In genomic region chr19:16327401-16328073, GRCm38 (mm10) we compare ENCODE assay signal across 9 mouse cellular contexts.
DNase-seq lines count a peak whose midpoint lies in the region; ATAC-seq and TF ChIP-seq lines count a peak whose summit lies in the region.
"Had no signal": no experiment of that assay in that cellular context is flagged by ENCODE, and none has a peak within 500 bp of the region (broad histone marks: within the 10 kb centered on the region; RNA-seq: fewer than 3 reads in every experiment).

No protein-coding gene starts in this region.

- TF ChIP-seq POLR2A in olfactory bulb, adult 2 months (IDR thresholded peaks at IDR 0.05; ENCODE audit: insufficient read depth, low read depth, low read length): no peak

- intact Hi-C loops in heart, postnatal 10 days (cut with DNase I): loop anchor here (5.0 kb wide), 2 partner anchors 195 to 265 kb away; partner anchors contain the start of gene Gnaq
- intact Hi-C loops in left cerebral cortex, postnatal 36 days (cut with DNase I): loop anchor here (5.0 kb wide), 1 partner anchor 190 kb away; no protein-coding TSS in a partner anchor

- peaks cover 44% of the 10 kb centered on the region for H3K4me1 ChIP-seq in heart, embryonic 16.5 days (ENCODE audit: control insufficient read depth, insufficient read depth, low read length)
- peaks cover 28% of the 10 kb centered on the region for H3K4me1 ChIP-seq in midbrain, embryonic 12.5 days
- H3K4me1 ChIP-seq in midbrain, embryonic 11.5 days (ENCODE audit: control insufficient read depth, insufficient read depth, low read length): peaks cover 7% of the 10 kb centered on the region
- H3K4me1 ChIP-seq in olfactory bulb, adult 2 months (ENCODE audit: control insufficient read depth, insufficient read depth, low read length): peaks cover 5% of the 10 kb centered on the region

- no peak overlapping the region for H3K4me2 ChIP-seq in heart, embryonic 16.5 days (ENCODE audit: low read depth, low read length)
- H3K4me2 ChIP-seq in midbrain, embryonic 12.5 days (replicated peaks): no peak overlapping the region
- no peak overlapping the region for H3K4me2 ChIP-seq in midbrain, embryonic 11.5 days
- H3K4me2 ChIP-seq: stomach, embryonic 15.5 days had no signal

- TF ChIP-seq CTCF in olfactory bulb, adult 2 months (IDR thresholded peaks at IDR 0.05; ENCODE audit: insufficient read depth, low read depth, low read length): no peak

- no peak overlapping the region for H3K4me3 ChIP-seq in heart, embryonic 16.5 days (ENCODE audit: low read length)
- H3K4me3 ChIP-seq in midbrain, embryonic 12.5 days: no peak overlapping the region
- H3K4me3 ChIP-seq in midbrain, embryonic 11.5 days (ENCODE audit: low read depth, low read length): no peak overlapping the region
- no peak overlapping the region for H3K4me3 ChIP-seq in olfactory bulb, adult 2 months (ENCODE audit: insufficient read depth, low read depth, low read length)
- H3K4me3 ChIP-seq: stomach, embryonic 15.5 days had no signal

- DNase-seq in heart, postnatal 10 days: no peak
- no peak for DNase-seq in midbrain, embryonic 11.5 days (ENCODE audit: low spot score, missing footprints)
- DNase-seq in cerebellum, postnatal 36 days: peak; percentile 29 to 46
- no peak for DNase-seq in left cerebral cortex, postnatal 36 days (ENCODE audit: low spot score in 2 of 2)

- no peaks in the 10 kb centered on the region for H3K36me3 ChIP-seq in heart, embryonic 16.5 days (ENCODE audit: control insufficient read depth, insufficient read depth)
- no peaks in the 10 kb centered on the region for H3K36me3 ChIP-seq in midbrain, embryonic 12.5 days
- H3K36me3 ChIP-seq in midbrain, embryonic 11.5 days (ENCODE audit: control insufficient read depth, insufficient read depth, low read length): no peaks in the 10 kb centered on the region
- H3K36me3 ChIP-seq: stomach, embryonic 15.5 days had no signal

- H3K27ac ChIP-seq in heart, embryonic 16.5 days (ENCODE audit: low read length): peak overlapping the region; percentile 19
- no peak overlapping the region; the same call in 1 of the 2 replicates for H3K27ac ChIP-seq in midbrain, embryonic 12.5 days (replicated peaks)
- no peak overlapping the region for H3K27ac ChIP-seq in midbrain, embryonic 11.5 days (ENCODE audit: low read depth, low read length)
- peak overlapping the region; percentile 75 for H3K27ac ChIP-seq in olfactory bulb, adult 2 months (ENCODE audit: insufficient read depth, low read depth, low read length)

- ATAC-seq in heart, embryonic 16.5 days (replicated peaks; ENCODE audit: extremely low read depth, insufficient read depth, low FRiP score): no peak
- ATAC-seq in midbrain, embryonic 12.5 days (ENCODE audit: low FRiP score, low read depth): 0 out of 2 replicates have a peak, but pooled peaks have one; percentile 14
- no peak for ATAC-seq in midbrain, embryonic 11.5 days (ENCODE audit: low FRiP score)
- no peak for ATAC-seq in megakaryocyte-erythroid progenitor cell, adult 5-6 weeks (replicated peaks; ENCODE audit: low FRiP score, low TSS enrichment, poor library complexity, severe bottlenecking)

- no peaks in the 10 kb centered on the region for H3K27me3 ChIP-seq in heart, embryonic 16.5 days (ENCODE audit: control insufficient read depth, insufficient read depth, low read length)
- no peaks in the 10 kb centered on the region for H3K27me3 ChIP-seq in midbrain, embryonic 12.5 days
- no peaks in the 10 kb centered on the region for H3K27me3 ChIP-seq in midbrain, embryonic 11.5 days (ENCODE audit: control insufficient read depth, insufficient read depth, low read length)
- H3K27me3 ChIP-seq: stomach, embryonic 15.5 days had no signal

- WGBS in heart, embryonic 16.5 days: 66% methylated on average over 10 of the region's 10 CpGs
- 78% methylated on average over 10 of the region's 10 CpGs for WGBS in midbrain, embryonic 12.5 days
- 86% methylated on average over 10 of the region's 10 CpGs for WGBS in midbrain, embryonic 11.5 days
- 50% methylated on average over 10 of the region's 10 CpGs for WGBS in olfactory bulb, adult 2 months

- no peak overlapping the region for H3K9ac ChIP-seq in heart, embryonic 16.5 days (ENCODE audit: low read length)
- no peak overlapping the region for H3K9ac ChIP-seq in midbrain, embryonic 12.5 days (replicated peaks)
- no peak overlapping the region for H3K9ac ChIP-seq in midbrain, embryonic 11.5 days (ENCODE audit: low read length)
- H3K9ac ChIP-seq: stomach, embryonic 15.5 days had no signal

- H3K9me3 ChIP-seq in heart, embryonic 16.5 days (replicated peaks; ENCODE audit: control insufficient read depth, low read length): no peaks in the 10 kb centered on the region
- H3K9me3 ChIP-seq in midbrain, embryonic 12.5 days: no peaks in the 10 kb centered on the region
- no peaks in the 10 kb centered on the region for H3K9me3 ChIP-seq in midbrain, embryonic 11.5 days (ENCODE audit: control insufficient read depth, low read length)
- H3K9me3 ChIP-seq: stomach, embryonic 15.5 days had no signal

Comparison
In these comparisons a context has a peak if more than half of its experiments do, and no peak if none do; other contexts are left out.
1. H3K27ac ChIP-seq: peak in heart, embryonic 16.5 days (single experiment) and olfactory bulb, adult 2 months (single experiment); none in midbrain, embryonic 12.5 days (single experiment) and midbrain, embryonic 11.5 days (single experiment).
2. DNase-seq: peak in cerebellum, postnatal 36 days (2 of 2); none in heart, postnatal 10 days (0 of 2), midbrain, embryonic 11.5 days (single experiment) and left cerebral cortex, postnatal 36 days (0 of 2).